Mouse (Mus musculus): ENCODE results near the gene Astn2. TPM values are rescaled to one million over a fixed set of nuclear protein-coding genes. Genes with fewer than 3 reads are reported as not detected.

Gene Astn2
- polyA plus RNA-seq, 1 experiment from 2014 or later, result 0.74 TPM

DNA sequence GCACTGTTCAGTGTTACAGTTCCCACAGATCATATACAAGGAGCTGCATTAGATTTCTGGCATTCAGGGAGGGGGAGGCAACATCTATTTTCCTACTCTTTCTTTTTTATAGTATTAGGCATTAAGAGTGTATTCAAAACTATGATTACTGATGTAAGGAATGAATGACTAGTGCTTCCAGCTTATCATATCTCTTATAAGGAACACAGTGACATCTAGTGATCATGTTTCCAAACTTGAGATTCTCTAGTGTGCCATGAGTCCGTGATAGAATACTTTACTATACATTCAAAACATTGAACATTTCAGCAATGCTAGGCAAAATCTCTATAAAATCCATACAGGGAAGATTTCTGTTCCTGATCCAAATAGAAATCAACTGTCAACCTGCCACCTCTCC, 824.2 kb downstream of the Astn2 start:
- Histone ChIP-seq H3K27me3 (ENCODE audit: control insufficient read depth, insufficient read depth, low read length) (no peaks in the 10 kb centered on the region), H3K4me2 (ENCODE audit: low read depth, low read length) (no peak overlapping the region), H3K9me3 (replicated peaks; ENCODE audit: control insufficient read depth, low read length) (no peaks in the 10 kb centered on the region), H3K36me3 (replicated peaks; ENCODE audit: control insufficient read depth, insufficient read depth, low read depth, low read length) (no peaks in the 10 kb centered on the region), H3K27ac (replicated peaks; ENCODE audit: low read depth, low read length) (no peak overlapping the region), H3K9ac (replicated peaks; ENCODE audit: low read length) (no peak overlapping the region), H3K4me1 (ENCODE audit: control insufficient read depth, insufficient read depth, low read length) (no peaks in the 10 kb centered on the region), H3K4me3 (ENCODE audit: low read depth, low read length) (no peak overlapping the region)
- no peak for DNase-seq (ENCODE audit: low spot score)
- no peak for ATAC-seq (replicated peaks; ENCODE audit: insufficient number of reproducible peaks, low FRiP score, low TSS enrichment, low read depth)
- 74% methylated on average over 1 of the region's 1 CpGs for WGBS

DNA sequence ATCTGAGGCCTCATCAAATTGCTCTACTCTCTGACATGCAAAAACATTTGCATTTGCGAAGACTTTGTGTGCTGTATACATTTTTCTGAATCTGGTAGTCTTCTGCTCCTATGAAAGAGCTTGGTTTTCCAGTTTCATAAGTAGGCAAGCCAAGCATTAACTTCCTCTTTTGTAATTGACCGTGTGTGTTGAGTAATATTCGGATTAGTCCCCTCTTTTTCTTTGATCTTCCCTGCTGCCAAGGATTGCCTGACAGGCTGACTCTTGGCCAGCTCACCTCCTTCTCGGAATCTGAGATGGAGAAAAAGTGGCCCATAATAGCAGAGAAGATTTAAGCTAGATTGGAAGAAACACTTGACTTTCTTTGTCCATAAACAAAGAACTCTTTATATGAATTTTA, 838.9 kb downstream of the Astn2 start:
- Histone ChIP-seq H3K36me3 (replicated peaks; ENCODE audit: control insufficient read depth, insufficient read depth, low read depth, low read length) (no peaks in the 10 kb centered on the region), H3K4me2 (ENCODE audit: low read depth, low read length) (no peak overlapping the region), H3K27ac (replicated peaks; ENCODE audit: low read depth, low read length) (no peak overlapping the region), H3K4me3 (ENCODE audit: low read depth, low read length) (no peak overlapping the region), H3K4me1 (ENCODE audit: control insufficient read depth, insufficient read depth, low read length) (no peaks in the 10 kb centered on the region), H3K27me3 (ENCODE audit: control insufficient read depth, insufficient read depth, low read length) (no peaks in the 10 kb centered on the region), H3K9ac (replicated peaks; ENCODE audit: low read length) (no peak overlapping the region), H3K9me3 (replicated peaks; ENCODE audit: control insufficient read depth, low read length) (no peaks in the 10 kb centered on the region)
- no peak for ATAC-seq (replicated peaks; ENCODE audit: insufficient number of reproducible peaks, low FRiP score, low TSS enrichment, low read depth)
- DNase-seq (ENCODE audit: low spot score), result no peak
- 68% methylated on average over 4 of the region's 4 CpGs for WGBS

DNA sequence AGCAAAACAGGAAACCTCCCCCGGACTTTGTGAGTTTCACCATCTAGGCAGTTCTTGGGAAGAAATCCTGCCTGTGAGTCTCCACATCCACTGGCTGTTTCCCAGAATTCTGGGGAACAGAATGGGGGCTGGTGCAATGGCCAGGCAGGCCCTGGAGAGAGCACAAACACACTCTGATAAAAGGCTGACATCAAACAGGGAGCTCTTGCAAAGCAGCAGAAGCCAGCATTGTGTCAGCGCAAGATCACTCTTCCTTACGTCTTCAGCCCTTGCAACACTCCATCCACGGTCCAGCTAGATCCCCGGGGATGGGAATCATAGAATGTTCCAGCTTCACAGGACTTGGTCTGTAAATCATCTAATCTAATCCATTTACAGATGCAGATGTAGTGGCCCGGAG, 855.9 kb downstream of the Astn2 start:
- Histone ChIP-seq H3K4me1 (ENCODE audit: control insufficient read depth, insufficient read depth, low read length) (no peaks in the 10 kb centered on the region), H3K4me2 (ENCODE audit: low read depth, low read length) (no peak overlapping the region), H3K36me3 (replicated peaks; ENCODE audit: control insufficient read depth, insufficient read depth, low read depth, low read length) (no peaks in the 10 kb centered on the region), H3K9ac (replicated peaks; ENCODE audit: low read length) (no peak overlapping the region), H3K27me3 (ENCODE audit: control insufficient read depth, insufficient read depth, low read length) (no peaks in the 10 kb centered on the region), H3K27ac (replicated peaks; ENCODE audit: low read depth, low read length) (no peak overlapping the region), H3K9me3 (replicated peaks; ENCODE audit: control insufficient read depth, low read length) (no peaks in the 10 kb centered on the region), H3K4me3 (ENCODE audit: low read depth, low read length) (no peak overlapping the region)
- DNase-seq (ENCODE audit: low spot score), result no peak
- ATAC-seq (replicated peaks; ENCODE audit: insufficient number of reproducible peaks, low FRiP score, low TSS enrichment, low read depth), result no peak
- 77% methylated on average over 6 of the region's 6 CpGs for WGBS

DNA sequence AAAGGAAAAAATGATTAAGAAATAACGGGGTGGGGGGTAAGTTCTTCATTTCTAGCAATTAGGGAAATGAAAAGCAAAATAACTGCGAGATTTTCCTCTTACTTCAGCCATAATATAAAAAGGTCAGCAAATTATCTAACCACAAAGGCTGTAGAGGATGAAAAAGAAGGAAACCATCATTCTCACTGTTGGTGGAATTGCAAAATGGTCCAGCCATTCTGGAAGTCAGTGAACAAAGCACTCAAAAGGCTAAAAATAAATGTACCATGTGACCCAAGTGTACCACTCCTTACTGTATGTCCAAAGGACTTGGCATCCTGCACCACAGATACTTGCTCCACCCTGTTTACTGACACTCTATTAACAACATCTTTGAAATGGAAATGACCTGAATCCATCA, 858.8 kb downstream of the Astn2 start:
- ATAC-seq (replicated peaks; ENCODE audit: insufficient number of reproducible peaks, low FRiP score, low TSS enrichment, low read depth), result no peak
- WGBS, result 78% methylated on average over 2 of the region's 2 CpGs
- no peak for DNase-seq (ENCODE audit: low spot score)

DNA sequence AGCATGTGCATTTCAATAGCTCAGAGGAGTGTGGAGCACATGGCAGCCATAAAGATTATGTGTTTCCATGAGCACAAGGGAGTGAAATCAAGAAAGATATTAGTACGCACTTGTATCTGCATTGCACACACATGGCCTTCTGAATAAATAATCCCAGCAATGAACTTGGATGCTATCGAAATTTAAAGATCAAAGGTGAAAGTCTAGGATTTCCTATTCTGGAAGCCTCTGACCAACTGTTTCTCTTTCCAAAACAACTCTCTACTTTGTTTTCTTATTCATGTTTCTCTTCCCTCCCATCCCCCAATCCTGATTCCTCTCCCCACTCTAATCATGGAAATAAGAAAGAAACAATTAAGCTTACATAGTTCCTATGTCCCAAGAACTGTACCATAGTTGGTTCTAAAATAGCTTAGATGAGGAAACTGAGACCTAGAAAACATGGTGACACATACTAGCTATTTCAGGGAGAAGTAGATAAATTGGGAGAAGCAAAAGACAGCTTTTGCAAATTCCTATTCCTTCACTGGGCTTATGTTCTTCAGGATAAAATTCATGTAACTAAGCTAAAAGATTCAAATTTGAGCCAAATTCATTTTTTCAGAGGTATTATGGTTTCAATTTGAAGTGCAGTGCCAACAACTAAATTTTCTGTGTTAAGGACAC, 872.2 kb downstream of the Astn2 start:
- H3K4me2 ChIP-seq (ENCODE audit: low read depth, low read length), result no peak overlapping the region
- 73% methylated on average over 2 of the region's 2 CpGs for WGBS
- no peak overlapping the region for H3K9ac ChIP-seq (replicated peaks; ENCODE audit: low read length)
- no peak for ATAC-seq (replicated peaks; ENCODE audit: insufficient number of reproducible peaks, low FRiP score, low TSS enrichment, low read depth)
- H3K27me3 ChIP-seq (ENCODE audit: control insufficient read depth, insufficient read depth, low read length), result no peaks in the 10 kb centered on the region
- no peaks in the 10 kb centered on the region for H3K4me1 ChIP-seq (ENCODE audit: control insufficient read depth, insufficient read depth, low read length)
- no peak overlapping the region for H3K4me3 ChIP-seq (ENCODE audit: low read depth, low read length)
- no peak overlapping the region for H3K27ac ChIP-seq (replicated peaks; ENCODE audit: low read depth, low read length)
- DNase-seq (ENCODE audit: low spot score), result no peak
- H3K36me3 ChIP-seq (replicated peaks; ENCODE audit: control insufficient read depth, insufficient read depth, low read depth, low read length), result no peaks in the 10 kb centered on the region
- H3K9me3 ChIP-seq (replicated peaks; ENCODE audit: control insufficient read depth, low read length), result no peaks in the 10 kb centered on the region

More for the DNA sequence above, 858.8 kb downstream of the Astn2 start:
- H3K4me2 ChIP-seq (ENCODE audit: low read depth, low read length), result no peak overlapping the region
- no peaks in the 10 kb centered on the region for H3K4me1 ChIP-seq (ENCODE audit: control insufficient read depth, insufficient read depth, low read length)
- no peak overlapping the region for H3K27ac ChIP-seq (replicated peaks; ENCODE audit: low read depth, low read length)
- H3K27me3 ChIP-seq (ENCODE audit: control insufficient read depth, insufficient read depth, low read length), result no peaks in the 10 kb centered on the region
- H3K36me3 ChIP-seq (replicated peaks; ENCODE audit: control insufficient read depth, insufficient read depth, low read depth, low read length), result no peaks in the 10 kb centered on the region
- H3K4me3 ChIP-seq (ENCODE audit: low read depth, low read length), result no peak overlapping the region
- no peaks in the 10 kb centered on the region for H3K9me3 ChIP-seq (replicated peaks; ENCODE audit: control insufficient read depth, low read length)
- no peak overlapping the region for H3K9ac ChIP-seq (replicated peaks; ENCODE audit: low read length)

DNA sequence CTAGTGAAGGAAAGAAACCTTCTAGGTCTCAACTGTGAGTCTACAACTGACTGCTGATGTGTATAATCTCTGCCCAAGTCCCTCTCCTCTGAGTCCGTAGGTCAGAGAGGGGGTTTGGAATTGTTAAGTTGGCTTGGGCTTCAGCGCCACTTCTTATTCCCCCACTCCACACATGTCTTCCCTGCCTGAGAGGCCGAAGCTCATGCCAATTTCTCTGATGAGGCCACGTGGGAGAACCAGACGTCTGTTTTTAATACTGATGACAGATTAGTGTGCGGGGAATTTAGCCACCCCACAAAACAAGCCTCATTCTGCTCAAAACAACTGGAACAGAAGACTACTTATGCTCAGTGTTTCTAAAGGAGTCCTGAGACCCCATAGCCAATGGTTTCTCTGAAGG, 872.8 kb downstream of the Astn2 start:
- H3K27ac ChIP-seq (replicated peaks; ENCODE audit: low read depth, low read length), result no peak overlapping the region
- WGBS, result 32% methylated on average over 6 of the region's 6 CpGs
- no peaks in the 10 kb centered on the region for H3K36me3 ChIP-seq (replicated peaks; ENCODE audit: control insufficient read depth, insufficient read depth, low read depth, low read length)
- no peak for ATAC-seq (replicated peaks; ENCODE audit: insufficient number of reproducible peaks, low FRiP score, low TSS enrichment, low read depth)
- H3K4me1 ChIP-seq (ENCODE audit: control insufficient read depth, insufficient read depth, low read length), result no peaks in the 10 kb centered on the region
- H3K4me2 ChIP-seq (ENCODE audit: low read depth, low read length), result no peak overlapping the region
- no peaks in the 10 kb centered on the region for H3K9me3 ChIP-seq (replicated peaks; ENCODE audit: control insufficient read depth, low read length)
- H3K27me3 ChIP-seq (ENCODE audit: control insufficient read depth, insufficient read depth, low read length), result no peaks in the 10 kb centered on the region
- H3K9ac ChIP-seq (replicated peaks; ENCODE audit: low read length), result no peak overlapping the region
- no peak overlapping the region for H3K4me3 ChIP-seq (ENCODE audit: low read depth, low read length)
- peak; percentile 17 for DNase-seq (ENCODE audit: low spot score)

DNA sequence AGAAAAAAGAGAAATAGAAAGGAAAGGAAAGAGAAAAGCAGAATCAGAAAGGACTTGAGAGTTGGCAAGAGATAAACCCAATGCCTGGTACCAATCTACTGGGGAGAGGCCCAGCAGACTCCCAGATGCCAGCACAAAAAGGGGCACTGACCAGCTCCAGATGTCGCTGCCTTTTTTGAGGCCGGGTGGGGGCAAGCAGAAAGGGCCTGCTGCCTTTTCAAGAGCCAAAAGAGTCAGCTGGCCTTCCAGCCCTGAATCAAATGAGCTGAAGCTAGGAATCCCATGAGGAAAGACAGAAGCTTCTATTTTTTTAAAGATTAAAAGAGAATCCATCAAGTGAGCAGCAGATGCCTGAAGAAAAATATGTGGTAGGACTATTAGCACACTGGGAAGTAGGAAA, 873.5 kb downstream of the Astn2 start:
- Histone ChIP-seq H3K4me1 (ENCODE audit: control insufficient read depth, insufficient read depth, low read length) (no peaks in the 10 kb centered on the region), H3K9me3 (replicated peaks; ENCODE audit: control insufficient read depth, low read length) (no peaks in the 10 kb centered on the region), H3K9ac (replicated peaks; ENCODE audit: low read length) (no peak overlapping the region), H3K27me3 (ENCODE audit: control insufficient read depth, insufficient read depth, low read length) (no peaks in the 10 kb centered on the region), H3K27ac (replicated peaks; ENCODE audit: low read depth, low read length) (no peak overlapping the region), H3K36me3 (replicated peaks; ENCODE audit: control insufficient read depth, insufficient read depth, low read depth, low read length) (no peaks in the 10 kb centered on the region), H3K4me2 (ENCODE audit: low read depth, low read length) (no peak overlapping the region), H3K4me3 (ENCODE audit: low read depth, low read length) (no peak overlapping the region)
- 57% methylated on average over 2 of the region's 2 CpGs for WGBS
- DNase-seq (ENCODE audit: low spot score), result no peak
- no peak for ATAC-seq (replicated peaks; ENCODE audit: insufficient number of reproducible peaks, low FRiP score, low TSS enrichment, low read depth)

DNA sequence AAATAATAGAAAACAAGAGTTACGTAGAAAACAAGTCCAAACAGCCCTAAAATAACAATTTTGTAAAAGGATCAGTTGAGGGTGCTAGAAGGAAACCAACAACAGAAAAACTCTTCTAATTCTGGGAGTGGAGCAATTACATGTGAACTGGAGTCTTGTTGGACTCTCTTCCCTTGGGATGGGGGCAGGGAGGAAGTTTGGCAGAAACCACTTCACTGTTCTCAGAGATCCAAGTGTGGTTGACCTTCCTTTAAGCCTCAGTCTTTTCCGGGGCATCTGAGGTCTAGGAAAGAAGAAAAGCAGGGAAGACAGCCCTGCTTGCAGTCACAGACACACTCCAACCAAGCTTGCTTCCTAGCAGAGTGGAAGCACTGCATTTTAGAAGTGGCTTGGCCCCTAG, 896.3 kb downstream of the Astn2 start:
- no peaks in the 10 kb centered on the region for H3K27me3 ChIP-seq (ENCODE audit: control insufficient read depth, insufficient read depth, low read length)
- no peaks in the 10 kb centered on the region for H3K4me1 ChIP-seq (ENCODE audit: control insufficient read depth, insufficient read depth, low read length)
- 34% methylated on average over 2 of the region's 2 CpGs for WGBS
- H3K4me2 ChIP-seq (ENCODE audit: low read depth, low read length), result no peak overlapping the region
- no peaks in the 10 kb centered on the region for H3K36me3 ChIP-seq (replicated peaks; ENCODE audit: control insufficient read depth, insufficient read depth, low read depth, low read length)
- no peak overlapping the region for H3K4me3 ChIP-seq (ENCODE audit: low read depth, low read length)
- ATAC-seq (replicated peaks; ENCODE audit: insufficient number of reproducible peaks, low FRiP score, low TSS enrichment, low read depth) (no peak), DNase-seq (ENCODE audit: low spot score) (no peak)
- no peak overlapping the region for H3K9ac ChIP-seq (replicated peaks; ENCODE audit: low read length)
- H3K27ac ChIP-seq (replicated peaks; ENCODE audit: low read depth, low read length), result no peak overlapping the region
- no peaks in the 10 kb centered on the region for H3K9me3 ChIP-seq (replicated peaks; ENCODE audit: control insufficient read depth, low read length)
